Mouse (Mus musculus) bone marrow, adult 2 months (tissue): ENCODE data around the gene Sephs1.

Experiments
- CTCF ChIP-seq: fragments of 200-500 bp; IDR thresholded peaks from 2 replicates; pipeline ENCODE4 v1.5.1; 2011; ENCODE audit warnings: low read length, control low read depth; ENCODE audit not compliant: control insufficient read depth, insufficient read depth
- POLR2A ChIP-seq: fragments of 200-500 bp; IDR thresholded peaks from 2 replicates; pipeline ENCODE4 v1.6.1; 2011; ENCODE audit warnings: low read depth, mild to moderate bottlenecking, control low read depth, low read length, borderline replicate concordance; ENCODE audit not compliant: control insufficient read depth

- TF ChIP-seq CTCF (no peak), POLR2A (no peak)
These were observed 39.7 kb downstream of the Sephs1 start for GRCm38 (mm10) chr2:4921019-4921418.
